Mouse (Mus musculus) cerebellum, postnatal 10 days (tissue): ENCODE results near the gene Olfr222.

ENCODE experiments used
- DNase-seq, 2 experiments: peaks; one replicate each; pipeline ENCODE4 v3.0.0; 2021; ENCODE audit warnings: mixed read lengths in 2 of 2

Olfr222 gene

DNA sequence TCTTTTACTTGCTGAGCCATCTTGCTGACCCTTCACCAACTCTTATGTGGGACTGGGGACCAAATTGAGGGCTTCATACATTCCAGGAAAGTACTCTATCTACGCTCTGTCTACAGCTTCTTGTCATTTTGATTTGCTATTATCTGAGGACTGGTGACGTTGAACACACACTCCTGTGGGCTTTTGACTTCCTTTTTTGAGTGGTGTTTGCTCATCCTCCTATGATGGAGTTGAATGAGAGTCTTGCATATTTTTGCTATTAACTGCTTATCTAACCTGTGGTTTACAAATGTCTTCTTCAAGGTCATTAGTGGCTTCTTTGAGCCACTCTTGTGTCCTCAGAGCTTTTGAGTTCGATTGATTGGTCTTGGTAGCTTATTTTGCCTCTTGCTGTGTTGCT, 35.9 kb downstream of the Olfr222 start:
- no peak for DNase-seq

- DNase-seq: peak; percentile 57 to 63
These were observed 37.6 kb downstream of the Olfr222 start for GRCm38 (mm10) chr11:59538387-59538786.

DNA sequence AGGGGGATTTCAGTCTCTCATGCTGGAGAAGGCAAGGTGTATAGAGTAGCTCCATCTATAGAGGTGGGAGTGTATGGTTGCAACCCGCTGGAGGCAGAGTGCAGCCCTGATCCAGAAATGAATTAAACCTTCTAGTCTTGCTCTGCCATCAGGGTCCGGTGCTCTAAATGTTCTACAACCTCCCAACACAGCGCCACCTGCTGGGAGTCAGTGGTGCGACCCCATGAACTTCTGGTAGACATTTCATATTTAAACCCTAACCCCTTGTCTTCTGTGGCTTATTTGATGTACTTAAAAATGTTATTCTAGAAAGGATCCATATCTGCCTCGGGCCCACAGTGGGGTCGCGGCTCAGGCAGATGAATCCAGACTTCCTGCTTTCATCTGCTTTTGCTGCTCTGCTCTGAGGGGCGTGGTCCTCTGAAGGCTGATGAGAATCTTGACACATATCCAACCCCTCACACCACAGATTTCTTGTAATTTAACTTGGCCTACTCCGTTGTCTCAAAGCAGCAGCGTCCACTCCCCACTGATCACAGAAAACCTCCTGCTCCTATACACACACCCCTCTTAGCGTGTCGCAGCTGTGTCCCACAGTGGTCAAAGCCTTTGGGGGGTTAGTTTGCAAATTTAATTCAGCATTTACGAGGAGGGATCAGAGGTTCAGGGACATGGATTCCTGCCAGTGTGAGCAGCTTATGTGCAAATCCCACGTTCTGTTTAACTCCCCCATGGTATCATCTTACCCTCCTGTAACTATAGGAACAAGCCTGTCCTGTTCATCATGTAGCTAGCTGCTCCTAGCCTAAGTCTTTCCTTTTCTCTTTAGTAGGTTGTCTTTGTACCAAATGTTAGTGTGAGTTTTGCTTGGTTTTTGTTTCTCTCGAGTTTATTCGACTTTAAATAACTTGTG, 38.6 kb downstream of the Olfr222 start:
- peak; percentile 50 to 64 for DNase-seq

GRCm38 (mm10) chr11:59531562-59531961, 44.5 kb downstream of the Olfr222 start:
- no peak for DNase-seq

DNA sequence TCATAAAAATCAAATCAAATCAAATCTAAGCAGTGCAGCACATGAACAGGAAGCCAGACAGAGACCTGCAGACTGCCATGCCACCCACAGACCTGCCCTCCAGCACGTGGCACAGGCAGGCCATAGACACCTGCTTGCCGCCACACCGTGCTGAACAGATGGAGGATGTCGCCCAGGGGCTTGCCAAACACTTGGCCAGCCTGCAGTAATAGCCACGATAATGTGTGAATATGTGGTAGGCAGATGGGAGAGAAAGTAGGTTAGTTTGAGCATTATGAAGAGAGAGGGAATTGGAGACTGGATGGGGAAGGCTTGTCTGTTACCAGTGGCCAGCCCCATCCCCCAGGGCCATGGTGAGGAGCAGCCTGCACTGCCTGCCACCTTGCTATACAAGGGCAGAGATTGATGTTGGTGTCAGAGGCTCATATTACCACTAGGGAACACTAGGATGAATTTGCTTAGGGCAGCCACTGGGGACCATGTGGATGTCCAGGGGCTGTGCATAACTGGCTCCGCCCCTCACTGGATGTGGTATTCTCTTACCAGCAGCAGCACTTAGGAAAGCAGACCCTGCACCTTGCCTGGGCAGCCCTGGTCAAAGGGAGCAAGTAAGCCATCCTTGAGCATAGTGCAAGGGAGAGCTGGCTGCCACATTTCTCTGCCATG, 45.0 kb downstream of the Olfr222 start:
- peak; percentile 84 to 90 for DNase-seq

DNA sequence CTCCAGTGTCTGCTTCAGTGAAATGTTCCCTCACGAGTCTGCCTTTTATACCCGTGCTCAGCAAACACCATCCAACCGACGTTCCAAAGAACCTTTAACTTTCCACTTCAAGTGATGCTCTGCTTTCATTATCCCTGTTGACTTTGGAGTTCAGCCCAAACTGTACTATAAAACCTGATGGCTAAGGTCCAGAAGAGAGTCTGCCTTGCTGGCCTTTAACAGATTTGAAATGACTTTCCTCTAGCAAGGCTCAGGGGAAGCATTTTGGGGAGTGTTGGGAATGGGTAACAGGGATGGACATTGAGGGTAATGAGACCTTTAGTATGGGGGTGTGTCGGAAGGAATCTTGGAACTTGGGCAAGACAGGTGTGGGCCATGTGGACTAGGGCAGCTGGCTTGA, 45.8 kb downstream of the Olfr222 start:
- DNase-seq: peak in 1 of 2 experiments; percentile 52

DNA sequence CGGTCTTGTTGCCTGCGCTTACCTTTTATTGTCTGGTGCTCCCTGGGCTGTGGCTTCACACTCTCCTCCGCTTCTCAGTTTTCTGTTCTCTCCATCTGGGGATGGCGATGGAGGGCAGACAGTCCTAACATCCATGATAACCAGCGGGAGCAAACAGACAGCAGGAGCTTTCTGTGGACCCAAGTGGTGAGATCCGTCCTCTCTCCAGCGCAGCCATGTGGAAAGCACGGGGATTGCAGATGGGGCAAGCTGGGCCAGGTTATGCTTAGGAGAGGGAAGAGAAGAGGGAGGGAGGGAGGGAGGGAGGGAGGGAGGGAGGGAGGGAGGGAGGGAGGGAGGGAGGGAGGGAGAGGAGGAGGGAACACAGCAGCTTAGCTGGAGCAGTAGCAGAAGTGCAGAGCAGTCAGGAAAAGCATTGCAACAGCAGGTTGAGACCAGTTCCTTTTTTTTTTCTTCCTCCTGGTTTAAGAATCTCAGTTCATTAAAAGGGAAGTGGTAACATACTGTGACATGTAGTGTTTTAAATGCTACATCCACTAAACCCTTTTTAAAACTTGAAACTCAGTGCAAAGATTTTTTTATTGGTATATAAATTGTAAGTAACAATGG, 49.5 kb downstream of the Olfr222 start, which contains the start of gene Zkscan17:
Zkscan17 (minus strand) TSS at position 280 of the 609 bp plus-strand sequence.
- peak; percentile 50 to 66 for DNase-seq

DNA sequence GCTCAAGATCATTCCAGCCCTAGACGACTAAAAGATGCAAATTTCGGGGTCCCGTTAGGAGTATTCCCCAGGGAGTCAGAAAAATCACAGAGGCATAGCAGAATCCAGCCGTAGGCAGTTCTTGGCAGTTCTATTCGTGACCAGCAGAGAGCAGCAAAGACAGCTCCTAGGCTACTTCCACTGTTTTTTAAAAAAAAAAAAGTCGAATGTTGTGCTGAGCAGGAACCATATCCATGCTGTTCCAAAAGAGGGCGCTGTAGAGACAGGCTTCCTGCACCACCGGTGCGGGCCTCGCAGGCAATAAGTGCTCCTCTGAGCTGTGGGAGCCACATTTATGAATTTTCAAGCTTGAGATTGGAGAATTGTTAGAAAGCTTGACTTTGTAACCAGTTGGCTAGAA, 50.8 kb downstream of the Olfr222 start:
- peak; percentile 92 to 96 for DNase-seq

DNA sequence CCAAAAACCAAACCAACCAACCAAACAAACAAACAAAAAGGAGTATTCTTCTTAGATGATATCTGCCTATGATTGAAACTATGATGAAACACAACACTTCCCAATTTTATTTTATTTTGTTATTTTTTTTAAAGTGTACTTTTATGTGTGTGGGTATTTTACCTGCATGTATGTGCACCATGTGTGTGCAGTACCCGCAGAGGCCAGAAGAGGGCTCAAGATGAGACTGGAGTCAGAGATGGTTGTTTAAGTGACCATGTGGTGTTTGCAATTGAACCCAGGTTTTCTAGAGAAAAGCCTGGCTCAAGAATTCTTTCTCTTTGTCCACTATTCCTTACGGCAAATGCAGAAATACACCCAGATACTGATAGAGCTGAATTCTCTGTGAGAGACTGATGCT, 51.9 kb downstream of the Olfr222 start:
- no peak for DNase-seq
